Mouse (Mus musculus) frontal cortex, postnatal 14 days (tissue): Measurements from ENCODE around the gene Focad.

Experiments
- DNase-seq, 2 experiments: peaks; one replicate each; pipeline ENCODE4 v3.0.0; 2022; ENCODE audit warnings: low spot score in 2 of 2

The Focad gene

DNA sequence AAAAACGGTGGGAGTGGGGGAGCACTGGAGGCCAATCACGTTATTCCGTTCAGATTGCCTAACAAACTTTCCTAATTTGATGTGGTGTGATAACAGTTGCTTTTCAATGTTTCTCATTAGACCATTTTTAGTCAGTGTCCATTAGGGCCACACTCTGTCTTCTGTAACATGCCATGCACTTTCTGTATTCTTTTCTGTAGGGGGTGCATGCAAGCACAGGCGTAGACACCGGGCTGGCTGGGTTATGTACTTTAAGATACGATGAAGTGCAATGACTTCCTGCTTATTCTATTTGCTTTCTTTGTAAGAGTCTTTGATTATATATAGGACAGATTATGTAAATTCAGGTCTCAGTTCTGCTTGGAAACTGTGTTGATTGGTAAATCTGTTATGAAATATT is 116.2 kb downstream of the Focad start:
- DNase-seq, result no peak

DNA sequence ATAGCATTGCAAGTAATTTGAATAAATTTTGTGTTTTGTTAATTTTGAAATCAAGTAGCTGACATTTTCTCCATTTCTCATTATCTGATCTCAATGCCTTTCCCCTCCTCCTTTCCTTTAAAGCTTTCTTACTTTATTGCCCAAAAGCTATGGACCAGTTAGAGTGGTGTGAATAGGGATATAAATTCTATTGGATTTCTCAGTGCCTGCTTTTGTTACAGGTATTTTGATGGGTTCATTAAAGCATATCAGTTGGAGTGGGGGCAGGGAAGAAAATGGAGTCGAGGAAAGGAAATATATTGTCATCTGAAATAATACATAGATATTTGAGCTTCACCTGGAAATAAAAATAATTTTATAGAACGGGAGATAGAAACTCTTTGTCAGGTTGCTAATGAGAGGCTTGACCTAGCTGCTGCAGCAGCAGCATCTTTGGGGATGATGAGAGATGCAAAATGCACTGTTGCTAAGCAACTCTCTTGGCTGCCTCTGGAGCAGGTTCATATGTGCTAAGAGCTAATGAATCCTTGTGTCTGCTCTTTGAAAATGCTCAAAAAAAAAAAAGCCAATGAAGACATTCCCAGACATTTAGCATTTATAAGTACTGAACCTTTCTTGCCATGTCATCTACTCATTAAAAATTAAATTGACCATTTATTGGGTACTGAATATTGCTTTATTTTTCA is 116.9 kb downstream of the Focad start:
- DNase-seq, result no peak

DNA sequence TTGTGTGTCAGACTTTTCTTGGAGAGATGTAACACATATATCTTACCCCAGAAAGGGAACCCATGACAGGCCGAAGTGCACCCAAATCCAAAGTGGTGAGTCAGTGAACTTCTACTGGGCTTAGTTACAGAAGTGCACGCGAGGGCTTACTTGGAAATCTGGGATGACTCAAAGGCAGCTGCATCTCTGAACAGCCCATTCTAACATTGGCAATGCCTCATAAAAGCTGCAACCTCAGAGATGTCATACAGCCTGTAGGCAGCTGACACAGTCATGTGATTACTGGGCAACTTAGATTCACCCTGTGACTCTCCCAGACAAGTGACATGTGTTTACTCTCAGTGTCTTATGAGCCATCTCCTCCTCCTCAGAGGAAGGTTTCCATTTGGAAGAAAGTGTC is 119.5 kb downstream of the Focad start:
- no peak for DNase-seq

DNA sequence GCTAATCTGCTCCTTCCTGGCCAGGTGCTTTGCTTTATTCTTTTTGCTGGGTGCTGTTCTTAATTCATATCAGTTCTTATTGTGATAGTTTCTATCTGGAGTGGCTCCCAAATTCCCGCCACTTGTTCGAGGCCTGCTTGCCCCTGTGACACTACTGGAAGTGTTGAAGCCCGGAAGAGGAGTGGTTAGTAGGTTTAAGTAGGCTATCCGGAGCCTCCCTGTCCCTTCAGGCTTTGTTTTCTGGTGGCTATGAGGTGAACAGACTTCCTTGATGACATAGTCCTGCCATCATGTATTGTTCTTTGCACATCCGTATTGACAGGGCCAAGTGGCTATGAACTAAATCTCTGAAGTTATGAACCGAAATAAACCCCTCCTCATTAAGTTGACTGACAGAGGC is 123.9 kb downstream of the Focad start:
- no peak for DNase-seq

DNA sequence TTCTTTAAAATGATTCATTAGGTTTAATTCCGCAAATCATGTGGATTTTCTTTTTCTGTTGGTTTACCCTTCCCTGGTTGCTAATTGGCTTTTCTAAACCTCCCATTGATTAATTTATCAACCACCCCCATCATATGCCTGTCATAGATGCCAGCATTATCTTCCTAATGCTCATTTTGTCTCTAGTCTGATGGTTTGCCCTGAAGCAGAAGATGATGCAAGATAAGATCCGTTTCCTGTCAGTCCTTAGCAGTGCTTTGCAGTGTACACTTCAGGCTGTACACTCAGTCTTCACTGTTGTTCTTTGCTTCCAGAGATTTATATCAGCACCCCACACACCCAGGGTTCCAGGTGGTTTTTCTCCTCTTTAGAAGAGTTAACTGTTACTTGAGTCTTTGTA is 124.4 kb downstream of the Focad start:
- no peak for DNase-seq

DNA sequence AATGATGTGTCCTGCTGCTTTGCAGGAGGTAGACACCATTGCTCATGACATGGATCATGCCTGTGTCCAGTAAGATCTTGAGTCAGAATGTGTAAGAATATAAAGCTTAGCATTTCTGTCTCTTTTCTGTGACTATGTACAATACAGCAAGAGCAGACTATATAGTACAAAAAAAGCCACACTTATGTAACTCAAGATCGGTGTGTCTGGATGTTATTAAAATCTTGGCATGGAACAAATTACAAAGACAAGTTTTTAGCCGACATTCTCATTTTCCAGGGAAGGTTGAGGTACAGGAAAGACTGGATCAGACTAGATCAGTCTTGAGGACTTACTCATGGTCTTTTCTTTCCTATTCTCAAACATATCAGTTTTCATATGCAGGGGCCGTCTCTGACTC is 136.9 kb downstream of the Focad start:
- DNase-seq, result no peak

DNA sequence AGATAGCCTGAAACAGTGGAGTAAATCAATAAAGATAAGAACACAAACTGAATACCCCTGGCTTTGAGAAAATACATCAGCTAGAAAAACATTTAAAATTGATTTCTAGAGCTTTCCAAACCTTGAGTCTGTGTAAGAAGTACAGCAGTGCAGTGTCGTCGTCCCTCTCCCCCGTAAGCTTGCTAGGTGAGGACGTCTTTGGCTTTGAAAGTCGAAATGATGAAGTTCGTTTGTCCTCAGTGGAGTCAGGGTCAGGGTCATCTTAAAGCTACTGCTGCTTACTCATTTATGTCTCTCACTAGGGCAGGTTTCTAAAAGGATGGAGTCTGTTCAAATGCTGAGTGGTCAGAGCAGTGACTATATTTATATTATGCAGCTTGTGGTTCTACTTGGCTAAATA is 141.5 kb downstream of the Focad start:
- no peak for DNase-seq

DNA sequence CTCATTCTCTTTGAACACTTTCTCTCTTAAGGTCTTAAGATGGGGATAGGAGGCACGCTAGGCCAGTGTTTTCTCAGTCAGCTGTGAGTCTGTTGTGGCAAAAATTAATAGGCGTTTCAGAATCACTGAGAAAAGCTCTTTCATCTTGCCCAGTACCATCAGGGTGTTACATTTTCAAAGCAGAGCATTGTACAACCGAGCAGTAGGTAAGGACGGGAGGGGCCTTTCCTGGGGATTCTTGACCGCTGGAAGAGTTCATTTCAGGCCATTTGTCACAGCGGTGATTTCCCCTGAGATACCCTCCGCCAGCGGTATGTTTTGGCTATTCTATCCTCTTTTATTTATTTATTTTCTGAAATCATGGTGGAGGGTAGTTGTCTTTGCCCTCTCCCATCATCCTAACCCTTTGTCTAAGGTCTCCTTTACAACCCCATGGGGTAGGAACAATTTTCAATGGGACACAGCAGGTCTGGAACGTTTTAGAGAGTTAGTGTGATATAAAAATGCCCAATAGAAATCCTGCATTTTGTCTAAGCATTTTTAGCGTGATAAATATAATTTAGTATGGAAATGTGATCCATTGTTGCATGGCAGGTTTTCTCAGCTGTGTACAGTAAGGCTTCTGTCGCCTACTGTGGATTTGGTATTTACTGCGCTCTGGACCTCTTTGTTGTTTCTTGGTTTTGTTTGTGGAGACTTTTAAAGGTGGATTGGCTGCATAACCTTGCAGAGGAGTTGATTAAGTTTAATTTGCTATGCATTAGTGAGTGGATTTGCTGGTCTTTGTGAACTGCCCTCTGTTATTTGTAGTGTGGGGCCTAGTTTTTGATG is 142.7 kb downstream of the Focad start:
- DNase-seq, result no peak

DNA sequence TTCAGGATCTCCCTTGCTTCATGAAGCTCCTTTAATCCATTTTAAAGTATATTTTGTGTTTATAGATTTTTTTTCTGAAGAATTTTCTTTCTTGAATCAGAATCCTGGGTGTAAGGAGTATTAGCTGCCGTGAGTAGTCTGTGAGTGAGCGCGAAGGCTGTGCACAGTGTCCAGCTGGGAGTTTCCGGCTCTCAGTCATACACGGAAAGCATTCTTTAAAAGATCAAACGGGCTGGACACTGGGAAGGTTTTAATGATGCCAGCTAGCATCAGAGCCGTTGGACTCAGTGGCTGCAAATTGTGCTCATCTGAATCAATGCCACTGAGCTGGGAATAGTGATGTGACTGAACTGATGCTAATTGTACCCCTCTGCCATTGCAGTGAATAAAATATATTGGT is 143.9 kb downstream of the Focad start:
- peak in 1 of 2 experiments; percentile 11 for DNase-seq

DNA sequence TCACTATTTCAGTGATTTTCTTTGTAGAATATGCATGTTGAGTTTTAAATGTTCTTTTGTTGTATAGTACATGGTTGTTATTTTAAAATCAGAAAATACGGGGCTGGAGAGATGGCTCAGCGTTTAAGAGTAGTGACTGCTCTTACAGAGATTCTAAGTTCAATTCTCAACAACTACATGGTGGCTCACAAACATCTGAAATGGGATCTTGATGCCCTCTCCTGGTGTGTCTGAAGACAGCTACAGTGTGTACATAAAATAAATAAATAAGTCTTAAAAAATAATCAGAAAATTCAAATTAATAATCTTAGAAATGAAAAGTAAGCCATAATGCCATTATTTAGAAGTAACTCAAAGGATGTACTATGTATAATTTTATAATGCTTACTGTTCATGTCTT is 149.4 kb downstream of the Focad start:
- DNase-seq, result no peak

DNA sequence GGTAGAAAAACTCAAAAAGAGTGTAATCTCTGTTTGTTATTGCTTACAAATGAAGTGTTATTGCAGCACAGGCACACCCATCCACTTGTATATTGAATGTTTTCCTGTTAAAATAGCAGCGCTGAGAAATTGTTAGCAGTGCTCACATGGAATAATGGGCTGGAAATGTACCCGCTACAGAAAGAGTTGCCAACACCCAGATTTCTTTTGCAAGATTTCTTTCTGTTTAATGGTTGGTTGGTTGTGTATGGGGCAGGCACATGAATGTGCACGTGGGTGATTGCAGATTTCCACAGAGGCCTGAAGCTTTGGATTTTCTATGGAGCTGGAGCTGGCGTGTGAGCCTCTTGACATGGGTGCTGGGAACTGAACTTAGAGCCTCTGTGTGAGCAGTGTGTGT is 151.1 kb downstream of the Focad start:
- no peak for DNase-seq

DNA sequence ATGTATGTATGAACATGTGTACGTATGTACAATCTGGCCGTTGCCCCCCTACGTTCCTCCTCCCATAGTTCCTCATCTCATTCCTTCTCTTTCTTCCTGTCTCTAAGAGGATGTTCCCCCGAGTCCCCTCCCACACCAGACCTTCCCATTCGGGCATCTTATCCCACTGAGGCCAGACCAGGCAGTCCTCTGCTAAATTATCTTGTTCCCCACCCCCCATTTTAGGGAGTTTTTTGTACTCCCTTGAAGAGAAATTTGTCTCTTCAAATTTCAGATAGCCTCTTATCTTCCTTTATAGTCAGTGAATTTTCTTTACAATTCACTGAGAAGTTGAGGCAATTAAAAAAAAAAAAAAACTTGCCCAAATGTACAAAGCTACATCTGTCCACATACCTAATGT is 166.9 kb downstream of the Focad start:
- no peak for DNase-seq

DNA sequence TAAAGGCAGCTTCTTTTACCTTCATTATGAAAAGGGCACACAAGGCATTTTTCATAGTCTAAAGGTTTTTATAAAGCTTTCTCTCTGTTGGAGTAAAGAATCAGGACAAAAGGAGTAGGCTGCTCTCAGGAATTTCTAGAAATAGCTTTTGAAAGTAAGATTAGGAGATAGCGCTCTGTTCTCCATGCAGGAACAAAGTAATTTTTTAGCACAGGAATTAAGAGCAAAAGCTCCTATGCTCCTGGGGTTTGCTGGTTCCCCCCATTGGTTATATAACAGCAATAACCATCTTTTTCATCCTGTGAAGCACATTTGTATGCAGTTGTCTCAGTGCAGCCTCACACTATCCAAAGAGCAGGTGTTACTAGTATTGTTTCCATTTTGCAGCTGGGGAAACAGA is 170.1 kb downstream of the Focad start:
- DNase-seq, result no peak

DNA sequence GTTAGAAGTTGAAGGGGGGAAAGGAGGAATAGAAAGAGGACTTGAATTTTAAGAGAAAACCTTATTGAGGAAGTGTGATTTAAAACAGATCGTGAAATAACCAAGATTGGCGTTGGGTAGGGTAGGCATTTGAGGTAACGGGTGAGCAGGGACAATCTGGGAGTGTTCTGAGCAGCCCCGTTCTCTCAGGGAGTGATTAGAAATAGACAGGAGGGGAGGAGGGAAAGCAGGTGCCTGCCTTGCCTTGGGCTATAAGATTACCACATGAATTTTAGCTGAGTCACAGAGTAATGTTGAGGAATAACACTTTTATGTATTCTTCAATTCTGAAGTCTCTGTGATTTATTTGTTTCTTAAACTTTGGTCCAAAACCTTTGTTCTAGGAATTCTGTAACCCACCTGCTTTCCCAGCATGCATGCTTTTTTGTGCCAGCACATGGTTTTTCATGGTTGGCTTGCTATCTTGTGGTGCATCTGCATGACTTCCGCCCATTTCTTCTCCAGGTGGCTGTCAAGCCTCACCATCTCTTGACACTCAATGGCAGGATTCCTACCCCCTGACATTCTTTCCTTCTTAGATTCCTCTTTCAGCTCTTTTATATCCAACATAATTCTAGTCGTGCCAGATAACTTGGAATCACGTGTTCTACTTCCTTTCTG is 176.1 kb downstream of the Focad start:
- DNase-seq, result no peak

DNA sequence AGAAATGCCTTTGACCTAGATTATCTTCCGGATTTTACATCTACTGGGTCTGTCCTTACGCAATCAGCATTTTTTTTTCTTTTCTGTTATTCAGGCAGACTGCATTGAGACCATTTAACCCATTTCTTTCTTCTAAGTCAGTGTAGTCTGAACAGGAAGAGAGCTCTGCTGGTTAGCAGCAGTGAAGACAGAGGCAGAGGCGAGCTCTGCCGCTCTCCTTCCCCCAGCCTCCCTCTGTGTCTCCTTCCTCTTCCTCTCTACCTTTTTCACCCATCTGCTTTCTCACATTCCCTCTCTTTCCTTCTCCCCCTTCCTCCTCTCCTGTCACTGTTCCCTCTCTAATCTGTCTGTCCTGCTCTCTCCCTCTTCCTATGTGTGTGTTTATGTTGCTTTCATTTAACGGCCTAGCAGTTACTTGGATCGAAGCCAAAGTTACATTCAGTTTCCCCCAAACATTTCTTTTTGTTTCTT is 181.2 kb downstream of the Focad start:
- no peak for DNase-seq

DNA sequence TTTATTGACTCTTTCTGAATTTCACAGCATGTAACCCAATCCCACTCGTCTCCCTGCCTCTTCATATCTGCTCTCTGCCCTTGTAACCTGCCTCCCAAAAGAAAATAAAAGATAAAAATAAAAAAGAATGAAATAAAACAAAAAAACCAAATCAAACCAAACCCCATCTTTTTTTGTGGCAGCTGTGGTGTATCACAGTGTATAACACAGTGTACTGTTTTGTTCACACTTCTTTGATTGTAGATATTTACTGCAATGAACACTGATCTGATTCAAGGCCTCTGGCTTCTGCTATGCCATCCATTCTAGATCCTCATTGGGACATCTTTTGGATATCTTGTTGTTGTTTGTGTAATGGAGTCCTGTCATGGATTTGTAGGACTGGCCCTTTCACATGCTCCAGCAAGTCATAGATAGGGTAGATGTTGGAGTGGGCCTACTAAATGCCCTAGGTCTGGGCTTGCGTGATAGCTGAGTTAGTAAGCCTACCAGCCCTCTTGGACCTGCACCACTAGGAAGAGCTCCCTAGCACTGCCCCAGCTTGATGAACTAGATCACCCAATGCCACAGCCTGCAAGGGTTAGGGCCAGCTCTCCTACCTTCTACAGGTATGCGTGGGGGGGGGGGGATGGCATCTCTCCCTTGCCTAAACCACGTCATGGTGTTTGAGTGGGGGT is 181.8 kb downstream of the Focad start:
- DNase-seq, result no peak

DNA sequence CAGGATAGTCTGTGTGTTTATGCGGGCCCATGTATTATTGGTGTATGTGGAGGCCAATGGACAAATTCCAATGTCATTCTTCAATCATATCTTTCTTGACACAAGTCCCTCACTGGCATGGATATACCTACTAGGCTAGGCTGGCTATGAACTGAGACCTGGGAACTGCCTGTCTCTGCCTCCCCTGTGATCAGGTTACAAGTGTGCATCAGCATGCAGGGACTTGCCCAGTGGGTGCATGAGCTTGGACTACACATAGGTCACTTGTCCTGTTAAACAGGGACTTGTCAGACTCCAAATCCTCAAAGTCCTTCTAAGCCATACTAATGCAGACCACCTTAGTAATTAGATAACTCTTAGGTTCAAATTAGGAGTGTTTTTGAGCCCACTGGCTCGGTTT is 184.1 kb downstream of the Focad start:
- DNase-seq, result no peak

DNA sequence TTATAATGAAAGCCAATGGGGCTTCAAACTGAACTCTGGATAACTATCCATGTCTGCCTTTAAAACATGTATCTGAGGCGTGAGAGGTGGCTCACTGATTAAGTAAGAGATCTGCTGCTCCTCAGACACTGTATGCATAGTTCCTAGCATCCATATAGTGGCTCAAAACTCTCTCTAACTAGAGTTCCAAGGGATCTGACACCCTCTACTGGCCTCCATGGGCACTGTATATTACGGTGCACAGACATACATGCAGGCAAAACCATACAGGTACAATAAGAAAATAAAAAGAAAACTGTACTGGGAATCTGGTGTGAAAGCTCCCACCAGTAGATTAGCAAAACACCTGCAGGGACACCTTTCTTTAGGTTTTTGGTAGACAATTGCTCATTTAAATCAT is 186.1 kb downstream of the Focad start:
- no peak for DNase-seq

DNA sequence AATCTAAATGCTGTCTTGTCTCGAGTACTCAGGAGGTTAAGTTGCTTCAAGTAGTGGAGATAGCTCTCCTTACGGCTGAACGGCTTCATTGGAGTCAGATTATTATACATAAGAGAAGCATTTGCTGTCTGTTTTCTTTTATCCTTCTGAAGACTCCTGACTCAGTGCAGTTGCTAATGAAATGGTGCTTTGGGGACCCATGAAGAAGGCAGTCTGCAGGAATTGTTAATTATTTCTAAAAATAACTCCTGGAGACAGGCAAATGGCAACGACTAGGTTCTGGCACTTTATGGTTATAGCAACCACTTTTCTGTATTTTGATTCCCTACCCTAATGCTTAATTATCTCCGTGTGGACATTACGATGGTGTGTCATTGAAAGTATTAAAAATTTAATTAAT is 201.1 kb downstream of the Focad start:
- DNase-seq, result no peak

DNA sequence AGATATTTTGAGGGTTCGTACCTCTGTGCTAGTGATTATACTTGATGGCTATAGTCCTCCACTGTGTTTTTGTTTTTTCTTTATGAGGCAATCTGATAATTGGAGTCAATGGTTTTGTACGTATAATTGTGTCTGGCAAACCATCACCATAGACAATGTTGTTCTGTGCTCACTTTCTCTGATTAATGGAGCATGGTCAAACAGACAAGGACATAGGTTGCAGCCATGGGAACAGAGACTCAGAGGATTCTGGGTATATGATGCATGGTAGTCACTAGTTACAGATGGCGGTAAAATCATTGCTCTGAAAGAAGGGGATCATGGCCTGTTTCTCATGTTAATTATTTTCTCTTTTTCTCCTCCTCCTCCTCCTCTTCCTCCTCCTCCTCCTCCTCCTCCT is 205.1 kb downstream of the Focad start:
- DNase-seq, result no peak

DNA sequence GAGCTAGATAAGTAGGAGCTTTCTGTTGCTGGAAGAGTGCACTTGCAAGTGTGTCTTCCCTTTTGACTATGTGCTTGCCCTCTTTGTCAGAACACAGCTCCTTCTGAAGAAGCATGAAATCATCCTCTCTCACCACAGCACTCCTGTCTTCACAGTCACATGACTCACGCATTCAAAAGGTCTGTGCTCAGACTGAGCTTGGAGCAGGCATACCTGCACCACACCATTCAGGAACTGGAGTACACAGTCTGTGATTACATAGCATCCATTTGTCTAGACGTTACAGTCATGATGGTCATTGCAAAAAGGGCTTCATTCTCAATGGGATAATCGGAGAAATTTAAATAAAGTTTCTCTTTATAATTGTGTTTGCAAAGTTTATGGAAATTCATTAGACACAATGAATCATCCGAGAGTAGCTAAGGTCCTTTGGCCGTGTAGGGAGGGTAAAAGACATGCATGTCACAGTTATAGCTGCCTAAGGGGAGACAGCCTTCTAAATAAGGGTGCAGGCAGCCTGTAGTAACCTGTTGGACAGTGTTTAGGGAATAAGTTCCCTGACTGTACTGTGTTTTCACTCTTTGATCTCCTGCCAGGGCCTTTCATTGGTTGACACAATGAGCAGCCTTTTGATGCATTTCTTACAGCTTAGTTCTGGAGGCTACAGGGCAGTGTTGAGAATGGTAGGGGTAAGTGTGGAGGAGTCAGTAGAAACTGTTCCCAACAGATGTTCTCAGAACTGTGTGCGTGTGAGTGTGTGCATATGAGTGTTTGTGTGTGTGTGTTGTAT is 206.6 kb downstream of the Focad start:
- DNase-seq, result no peak

DNA sequence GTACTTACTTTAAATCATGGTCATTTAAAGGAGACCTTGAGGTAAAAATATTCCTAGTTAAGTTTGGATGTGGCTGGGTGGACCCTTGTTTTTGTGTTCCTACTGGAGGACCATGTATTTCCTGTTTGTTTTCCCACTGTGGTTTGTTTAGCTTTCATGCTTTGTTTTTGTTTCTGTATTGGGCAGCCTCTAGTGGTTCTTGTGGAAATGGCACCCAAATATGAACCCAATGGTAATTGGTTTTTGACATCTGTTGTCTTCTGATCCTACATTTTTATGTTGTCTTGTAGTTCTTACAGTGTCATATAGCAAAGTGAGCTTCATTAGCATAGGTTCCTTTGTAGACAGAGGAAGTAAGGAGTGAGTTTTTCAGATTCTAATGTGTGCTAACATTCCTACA is 207.9 kb downstream of the Focad start:
- no peak for DNase-seq
